Mouse (Mus musculus) adipocyte (in vitro differentiated cells): ENCODE data around the gene Smtn.

ENCODE experiments used
- DNase-seq: peaks from one replicate; pipeline ENCODE4 v3.0.0-alpha.2; 2016; ENCODE audit warnings: low spot score

Smtn gene

GRCm38 (mm10) chr11:3547969-3548368 is 7.6 kb upstream of the Smtn start:
- peak; percentile 22 for DNase-seq

GRCm38 (mm10) chr11:3547047-3547446 is 6.6 kb upstream of the Smtn start:
- no peak for DNase-seq

- no peak for DNase-seq
Measured at GRCm38 (mm10) chr11:3546242-3546562, 5.8 kb upstream of the Smtn start.

- DNase-seq: peak; percentile 55
Measured at GRCm38 (mm10) chr11:3545531-3546241, 5.3 kb upstream of the Smtn start.

GRCm38 (mm10) chr11:3544409-3544808 is 4.0 kb upstream of the Smtn start:
- no peak for DNase-seq

GRCm38 (mm10) chr11:3543001-3543400 is 2.6 kb upstream of the Smtn start:
- peak; percentile 56 for DNase-seq

- no peak for DNase-seq
Measured at GRCm38 (mm10) chr11:3541932-3542331, 1.5 kb upstream of the Smtn start.

GRCm38 (mm10) chr11:3539826-3540196 is 601 bp downstream of the Smtn start:
- no peak for DNase-seq

GRCm38 (mm10) chr11:3539111-3539825 is 1.1 kb downstream of the Smtn start:
- DNase-seq: peak; percentile 94

- no peak for DNase-seq
Measured at GRCm38 (mm10) chr11:3538341-3538740, 2.1 kb downstream of the Smtn start.

- DNase-seq: no peak
Measured at GRCm38 (mm10) chr11:3537711-3538110, 2.7 kb downstream of the Smtn start.

GRCm38 (mm10) chr11:3536745-3537333 is 3.6 kb downstream of the Smtn start:
- no peak for DNase-seq

- peak; percentile 30 for DNase-seq
Measured at GRCm38 (mm10) chr11:3536082-3536481, 4.3 kb downstream of the Smtn start.

- peak; percentile 93 for DNase-seq
Measured at GRCm38 (mm10) chr11:3535406-3535986, 4.9 kb downstream of the Smtn start.

GRCm38 (mm10) chr11:3534956-3535355 is 5.5 kb downstream of the Smtn start:
- DNase-seq: no peak

- DNase-seq: no peak
Measured at GRCm38 (mm10) chr11:3533406-3533932, 6.9 kb downstream of the Smtn start.

- no peak for DNase-seq
Measured at GRCm38 (mm10) chr11:3532101-3532931, 8.1 kb downstream of the Smtn start.

GRCm38 (mm10) chr11:3531634-3532033 is 8.8 kb downstream of the Smtn start:
- DNase-seq: no peak

- DNase-seq: no peak
Measured at GRCm38 (mm10) chr11:3530731-3531130, 9.7 kb downstream of the Smtn start.

- no peak for DNase-seq
Measured at GRCm38 (mm10) chr11:3529476-3530252, 10.7 kb downstream of the Smtn start.

GRCm38 (mm10) chr11:3528208-3528607 is 12.2 kb downstream of the Smtn start:
- DNase-seq: no peak
